20 mouse cellular contexts compared by ENCODE assay signal in the genomic region with DNA sequence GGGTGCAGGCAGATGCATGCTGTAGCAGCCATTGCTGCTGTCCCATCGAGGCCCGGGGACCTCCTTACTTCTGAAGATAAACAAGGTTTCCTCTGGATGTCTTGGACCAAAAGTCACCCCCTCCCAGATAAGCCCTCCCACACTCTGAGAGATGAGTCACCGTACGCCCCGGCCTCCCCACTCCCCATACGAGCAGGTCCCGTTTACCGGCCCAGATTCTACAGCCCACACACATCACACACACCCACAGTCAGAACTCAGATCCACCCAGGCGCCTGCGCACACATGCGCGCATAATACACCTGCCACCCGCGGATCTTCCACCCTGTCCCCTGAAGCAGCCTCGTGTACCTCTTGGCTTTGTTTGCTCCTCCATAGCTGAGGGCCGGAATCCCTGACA. TPM values are rescaled to one million over a fixed set of nuclear protein-coding genes. Genes with fewer than 3 reads are reported as not detected.
DNase-seq lines count a peak whose midpoint lies in the region; TF ChIP-seq lines count a peak whose summit lies in the region.
"Had no signal": no experiment of that assay in that cellular context is flagged by ENCODE, and none has a peak within 500 bp of the region (broad histone marks: within the 10 kb centered on the region; RNA-seq: fewer than 3 reads in every experiment).

No protein-coding gene starts in this region.

- DNase-seq in left cerebral cortex, adult 2 months (ENCODE audit: extremely low spot score in 1 of 2, low spot score in 2 of 2) = peak; percentile 75 to 77
- no peak for DNase-seq in left cerebral cortex, postnatal 4 days
- DNase-seq in frontal cortex, postnatal 25 days (ENCODE audit: low spot score in 2 of 2) = peak; percentile 29 to 51
- DNase-seq in left cerebral cortex, postnatal 25 days (ENCODE audit: low spot score in 2 of 2) = peak; percentile 71 to 91
- DNase-seq in telencephalon, adult 2 months (ENCODE audit: low read depth, low spot score) = peak; percentile 81
- DNase-seq in gastrocnemius, postnatal 25 days = no peak
- no peak for DNase-seq in cerebellum, adult 11 months
- DNase-seq: adrenal gland, postnatal 25 days; cerebellum, adult 9-11 months; kidney, adult 18-20 months; kidney, postnatal 25 days; liver, embryonic 13.5 days; retina, postnatal 1 day; thymus, adult 18-20 months had no signal

- intact Hi-C loops in left cerebral cortex, adult 2 months (cut with DNase I) = loop anchor here (5.0 kb wide), 2 partner anchors 33 to 78 kb away; no protein-coding TSS in a partner anchor
- intact Hi-C loops in left cerebral cortex, postnatal 4 days (cut with DNase I) = no loop called here
- intact Hi-C loops in left cerebral cortex, postnatal 25 days (cut with DNase I) = loop anchor here (5.0 kb wide), 2 partner anchors 38 to 53 kb away; no protein-coding TSS in a partner anchor

- H3K27ac ChIP-seq in left cerebral cortex, adult 2 months = peak overlapping the region; percentile 96
- H3K27ac ChIP-seq: limb, embryonic 12.5 days; liver, embryonic 13.5 days; lung, embryonic 15.5 days; midbrain, embryonic 13.5 days had no signal

- no peak for TF ChIP-seq CTCF in left cerebral cortex, adult 2 months (IDR thresholded peaks at IDR 0.05)

- no peak overlapping the region; the same call in 1 of the 2 replicates for H3K4me3 ChIP-seq in left cerebral cortex, adult 2 months
- H3K4me3 ChIP-seq: heart, embryonic 12.5 days; limb, embryonic 12.5 days; liver, embryonic 13.5 days; lung, embryonic 15.5 days; midbrain, embryonic 13.5 days; myocyte had no signal

RNA-seq across cellular contexts. Expression of a gene that starts 4.8 kb away (rescaled TPM):
- 100 to 1,000 TPM; 285 to 297 TPM for total RNA-seq in left cerebral cortex, adult 2 months (2021)
- total RNA-seq in left cerebral cortex, postnatal 4 days (2021) = 100 to 1,000 TPM; 116 to 119 TPM
- 100 to 1,000 TPM; 254 to 260 TPM for total RNA-seq in left cerebral cortex, postnatal 25 days (2021)
- not detected for total RNA-seq in gastrocnemius, postnatal 25 days (2021)
- total RNA-seq: heart, postnatal 25 days had no signal

Comparison
In these comparisons a context has a peak if more than half of its experiments do, and no peak if none do; other contexts are left out.
1. DNase-seq: peak in left cerebral cortex, adult 2 months (2 of 2), frontal cortex, postnatal 25 days (2 of 2), left cerebral cortex, postnatal 25 days (2 of 2) and telencephalon, adult 2 months (single experiment); none in left cerebral cortex, postnatal 4 days (single experiment), gastrocnemius, postnatal 25 days (single experiment) and cerebellum, adult 11 months (single experiment).
2. RNA of a gene that starts 4.8 kb away (total RNA-seq): 285 to 297 TPM in left cerebral cortex, adult 2 months, 254 to 260 TPM in left cerebral cortex, postnatal 25 days and 116 to 119 TPM in left cerebral cortex, postnatal 4 days; not detected in gastrocnemius, postnatal 25 days; every median in the first group is over 100 times any median in the second.